Mouse (Mus musculus): Measurements from ENCODE around the gene Tprkb. TPM values are rescaled to one million over a fixed set of nuclear protein-coding genes. Genes with fewer than 3 reads are reported as not detected.
"Not testable (repeated sequence)": the region's sequence is repeated elsewhere in the genome, so short reads cannot be mapped to it uniquely, and the experiment has no call there.

The Tprkb gene
- total RNA-seq, 2 experiments from 2014 or later = 10.9 to 22.8 TPM

DNA sequence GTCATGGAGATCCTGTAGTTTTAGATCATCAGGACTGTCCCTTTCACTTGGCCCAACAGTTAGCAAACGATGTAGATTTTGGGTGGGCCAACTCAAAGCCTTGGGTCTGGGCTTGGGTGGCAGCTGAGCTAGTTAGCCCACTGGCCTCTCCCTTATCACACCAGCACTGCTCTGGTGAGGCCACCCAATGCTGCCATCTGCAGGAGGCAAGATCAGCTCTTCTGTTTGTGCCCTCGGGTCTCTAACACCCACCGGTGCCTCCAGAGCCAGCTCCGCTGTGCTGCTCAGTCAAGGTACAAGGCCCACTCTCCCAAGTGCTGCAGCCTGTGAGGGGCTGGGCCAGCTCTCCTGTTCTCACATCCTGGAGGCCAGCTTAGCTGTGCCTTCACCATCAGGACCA is 55.0 kb downstream of the Tprkb start:
- peak; percentile 49; the same call in 1 of the 2 replicates for ATAC-seq (replicated peaks; ENCODE audit: low FRiP score, poor library complexity, severe bottlenecking)

DNA sequence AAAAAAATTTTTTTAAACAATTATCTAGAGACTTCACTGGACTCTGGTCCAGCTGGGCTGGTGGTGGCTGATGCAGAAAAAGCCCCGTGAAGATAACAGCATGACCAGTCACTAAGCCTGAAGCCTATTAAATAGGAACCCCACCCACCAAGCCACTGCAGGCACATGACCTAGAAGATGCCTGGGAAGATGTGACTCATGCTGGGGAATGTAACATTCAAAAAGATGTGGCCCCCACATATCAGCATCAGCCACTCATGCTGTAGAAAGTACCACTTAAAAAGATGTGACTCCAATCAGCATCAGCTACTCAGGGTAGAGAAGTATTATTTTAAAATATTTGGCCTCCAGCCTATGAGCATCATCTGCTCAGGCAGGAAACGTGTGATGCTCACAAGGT is 58.2 kb downstream of the Tprkb start:
- no peak for ATAC-seq (replicated peaks; ENCODE audit: low FRiP score, poor library complexity, severe bottlenecking)

DNA sequence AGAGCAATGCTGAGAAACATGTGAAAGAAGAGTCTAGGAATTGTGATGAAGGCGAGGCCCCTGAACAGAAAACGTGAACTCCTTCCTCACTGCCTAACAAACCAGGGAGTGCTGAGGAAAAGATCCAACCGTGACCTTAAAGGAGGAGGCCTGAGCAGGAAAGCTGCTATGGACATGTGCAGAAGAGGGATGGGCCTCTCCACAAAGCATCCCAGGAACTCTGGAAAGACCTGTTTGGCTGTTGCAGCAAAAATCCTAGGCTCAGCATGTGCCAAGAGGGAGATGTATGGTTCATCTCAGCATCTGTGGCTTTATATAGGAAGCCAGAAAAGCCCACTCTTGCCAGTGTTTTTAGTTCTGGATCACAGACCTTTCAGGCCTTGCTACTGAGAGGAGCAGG is 61.0 kb downstream of the Tprkb start:
- no peak for ATAC-seq (replicated peaks; ENCODE audit: low FRiP score, poor library complexity, severe bottlenecking)

DNA sequence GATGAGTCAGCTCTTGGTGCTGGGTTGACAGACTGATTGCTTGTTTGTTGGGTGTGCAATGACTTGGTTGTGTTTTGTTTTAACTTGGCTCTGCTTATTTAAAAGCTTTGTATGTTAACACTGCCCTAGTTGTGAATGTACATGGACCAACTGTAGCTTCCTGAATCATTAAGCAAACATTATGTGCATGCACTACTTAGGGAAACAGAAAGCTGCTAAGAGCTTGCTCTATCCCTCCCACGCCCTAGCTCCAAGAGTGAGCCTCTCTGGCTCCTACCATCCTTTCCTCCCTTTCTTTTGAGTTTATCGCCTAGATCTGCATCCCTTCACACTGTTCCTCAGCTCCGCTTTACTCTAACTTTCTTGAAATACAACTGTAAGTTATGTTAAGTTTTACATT is 61.7 kb downstream of the Tprkb start:
- no peak for ATAC-seq (replicated peaks; ENCODE audit: low FRiP score, poor library complexity, severe bottlenecking)

DNA sequence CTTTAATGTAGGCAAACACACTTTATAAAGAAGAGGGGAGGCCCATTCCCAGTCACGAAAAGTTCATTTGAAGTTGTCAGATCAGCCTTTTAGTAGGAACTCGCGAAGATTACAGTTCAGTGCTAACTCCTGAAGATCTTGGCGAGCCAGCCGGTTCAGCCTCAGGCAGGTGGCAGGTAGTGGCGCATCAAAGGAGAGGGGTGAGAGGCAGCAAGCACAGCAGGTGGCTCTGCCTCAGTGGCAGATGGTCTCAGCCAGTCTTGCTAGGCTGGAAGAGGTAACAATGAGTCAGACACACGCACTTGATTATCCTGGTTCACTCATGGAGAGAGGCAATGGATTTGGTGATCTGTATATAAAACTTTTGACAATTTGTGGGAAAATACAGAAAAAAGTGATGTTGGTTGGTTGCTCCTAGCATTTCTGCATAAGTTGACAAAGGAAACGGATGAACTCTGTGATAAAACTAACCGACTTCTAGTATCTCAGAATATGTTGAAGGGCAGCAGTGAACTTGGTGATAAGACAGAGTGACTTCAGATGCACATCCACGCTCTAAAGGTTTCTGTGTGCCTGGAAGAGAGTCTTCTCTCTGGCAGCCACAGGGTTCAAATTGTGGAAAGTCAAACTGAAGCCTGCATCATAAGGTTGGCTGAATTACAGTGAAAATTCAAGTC is 63.4 kb downstream of the Tprkb start:
- no peak for ATAC-seq (replicated peaks; ENCODE audit: low FRiP score, poor library complexity, severe bottlenecking)

DNA sequence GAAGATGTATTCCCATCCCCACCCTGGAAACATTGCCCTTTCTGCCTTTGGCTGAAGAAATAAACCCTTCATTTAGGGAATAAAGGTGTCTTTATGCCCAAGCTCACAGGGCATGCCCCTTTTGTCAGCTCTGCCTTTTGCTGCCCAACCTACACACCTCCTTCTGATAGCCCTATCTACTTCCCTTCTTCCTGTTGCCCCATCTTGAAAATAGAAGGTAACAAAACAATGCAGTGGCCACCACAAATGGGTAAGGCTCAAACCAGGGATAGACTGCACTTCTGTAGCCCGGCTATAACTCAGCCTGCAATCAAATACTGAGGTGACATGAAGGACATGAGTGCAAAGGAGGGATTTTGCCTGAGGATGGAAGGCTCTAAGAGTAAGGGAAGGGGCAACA is 64.1 kb downstream of the Tprkb start:
- no peak for ATAC-seq (replicated peaks; ENCODE audit: low FRiP score, poor library complexity, severe bottlenecking)

DNA sequence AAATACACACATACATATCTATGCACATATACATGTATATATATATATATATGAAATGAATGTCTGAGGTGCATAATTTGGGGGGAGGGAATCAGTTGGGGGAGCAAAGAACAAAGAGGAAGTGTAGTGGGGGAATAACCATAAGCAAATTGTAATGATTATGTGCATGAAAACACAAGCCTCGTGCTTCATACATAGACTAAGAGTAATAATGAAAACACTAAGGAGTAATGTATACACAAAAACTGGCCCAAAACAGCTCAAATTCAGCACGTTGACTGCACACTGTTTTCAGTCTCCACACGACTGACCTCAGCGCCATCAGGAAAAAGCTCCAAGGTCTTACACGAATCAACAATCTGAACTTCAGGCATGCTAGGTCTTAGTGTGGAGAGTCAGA is 64.6 kb downstream of the Tprkb start:
- no peak for ATAC-seq (replicated peaks; ENCODE audit: low FRiP score, poor library complexity, severe bottlenecking)

DNA sequence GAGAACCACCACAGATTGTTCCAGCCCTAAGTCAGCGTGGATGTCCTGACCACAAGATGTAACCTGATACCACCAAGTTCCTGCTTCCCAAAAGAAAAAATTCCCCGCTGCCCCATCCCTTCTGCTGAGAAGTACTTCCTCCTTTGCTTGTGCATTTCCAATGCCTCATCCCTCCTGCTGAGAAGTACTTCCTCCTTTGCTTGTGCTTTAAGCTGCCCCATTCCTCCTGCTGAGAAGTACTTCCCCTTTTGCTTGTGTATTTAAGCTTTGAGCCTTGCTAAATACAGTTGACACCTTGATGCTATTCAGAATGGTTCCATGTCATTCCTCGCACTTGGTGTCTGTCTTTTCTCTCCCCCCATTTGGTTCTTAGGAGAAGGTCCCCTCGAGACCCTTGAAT is 67.1 kb downstream of the Tprkb start:
- not testable (repeated sequence) for ATAC-seq (replicated peaks; ENCODE audit: low FRiP score, poor library complexity, severe bottlenecking)

Other genes starting within 250 kb of the Tprkb start
- gene Nat8f7, start 198.7 kb upstream of the Tprkb start, total RNA-seq (2015; ENCODE audit: low replicate concordance) = not detected in 2 replicates
- not detected in 2 replicates for gene Nat8f7, start 198.7 kb upstream of the Tprkb start, total RNA-seq (2017; ENCODE audit: low replicate concordance)
- gene Nat8f3, start 146.1 kb upstream of the Tprkb start, total RNA-seq (2015; ENCODE audit: low replicate concordance) = not detected in 2 replicates
- not detected in 2 replicates for gene Nat8f3, start 146.1 kb upstream of the Tprkb start, total RNA-seq (2017; ENCODE audit: low replicate concordance)
- not detected in 2 replicates for gene Nat8f6, start 90.9 kb upstream of the Tprkb start, total RNA-seq (2015; ENCODE audit: low replicate concordance)
- gene Nat8f6, start 90.9 kb upstream of the Tprkb start, total RNA-seq (2017; ENCODE audit: low replicate concordance) = not detected in 2 replicates
- gene Nat8f5, start 90.9 kb upstream of the Tprkb start, total RNA-seq (2015; ENCODE audit: low replicate concordance) = not detected in 2 replicates
- not detected in 2 replicates for gene Nat8f5, start 90.9 kb upstream of the Tprkb start, total RNA-seq (2017; ENCODE audit: low replicate concordance)
- gene Nat8, start 79.8 kb upstream of the Tprkb start, total RNA-seq (2015; ENCODE audit: low replicate concordance) = not detected in 2 replicates
- gene Nat8, start 79.8 kb upstream of the Tprkb start, total RNA-seq (2017; ENCODE audit: low replicate concordance) = not detected in 2 replicates
- gene Nat8f2, start 42.7 kb upstream of the Tprkb start, total RNA-seq (2015; ENCODE audit: low replicate concordance) = not detected in 2 replicates
- gene Nat8f2, start 42.7 kb upstream of the Tprkb start, total RNA-seq (2017; ENCODE audit: low replicate concordance) = not detected in 2 replicates
- gene Nat8f4, start 7.0 kb upstream of the Tprkb start, total RNA-seq (2015; ENCODE audit: low replicate concordance) = 0.42 TPM in 1 of 2 replicates, not detected in the other
- 0.39 and 1.6 TPM in 2 replicates for gene Nat8f4, start 7.0 kb upstream of the Tprkb start, total RNA-seq (2017; ENCODE audit: low replicate concordance)
- gene Nat8f1, start 3.8 kb downstream of the Tprkb start, total RNA-seq (2015; ENCODE audit: low replicate concordance) = 5.0 and 15.5 TPM in 2 replicates
- gene Nat8f1, start 3.8 kb downstream of the Tprkb start, total RNA-seq (2017; ENCODE audit: low replicate concordance) = 1.5 TPM in 1 of 2 replicates, not detected in the other
- 100 and 107 TPM in 2 replicates for gene Dusp11, start 49.8 kb downstream of the Tprkb start, total RNA-seq (2015; ENCODE audit: low replicate concordance)
- 35.4 and 47.7 TPM in 2 replicates for gene Dusp11, start 49.8 kb downstream of the Tprkb start, total RNA-seq (2017; ENCODE audit: low replicate concordance)
- not detected in 2 replicates for gene Figla, start 104.3 kb downstream of the Tprkb start, total RNA-seq (2015; ENCODE audit: low replicate concordance)
- gene Figla, start 104.3 kb downstream of the Tprkb start, total RNA-seq (2017; ENCODE audit: low replicate concordance) = not detected in 2 replicates
- gene Add2, start 116.8 kb downstream of the Tprkb start, total RNA-seq (2015; ENCODE audit: low replicate concordance) = 138 and 175 TPM in 2 replicates
- 251 and 282 TPM in 2 replicates for gene Add2, start 116.8 kb downstream of the Tprkb start, total RNA-seq (2017; ENCODE audit: low replicate concordance)